Mouse (Mus musculus) forebrain, embryonic 12.5 days (tissue): ENCODE measurements around the gene Crip1. TPM values are rescaled to one million over a fixed set of nuclear protein-coding genes. Genes with fewer than 3 reads are reported as not detected.
A peak's percentile ranks its signal among the peaks of the same experiment; 100 is the strongest.

Experiments used
- ATAC-seq: fragments of 200-750 bp; cut with Nextera tagmentation; 2 replicates; pipeline ENCODE4 v1.8.0; 2017; ENCODE audit warnings: moderate TSS enrichment; ENCODE audit not compliant: low FRiP score
- H3K27ac ChIP-seq: fragments of 300-500 bp; sonication (generic); 2 replicates; pipeline ENCODE4 v1.5.1; 2016; ENCODE audit warnings: mild to moderate bottlenecking
- H3K27me3 ChIP-seq: fragments of 300-500 bp; sonication (generic); 2 replicates; pipeline ENCODE4 v1.6.1; 2016; ENCODE audit warnings: mild to moderate bottlenecking
- H3K36me3 ChIP-seq: fragments of 300-500 bp; sonication (generic); replicated peaks from 2 replicates; pipeline ENCODE4 v1.6.1; 2016; ENCODE audit warnings: mild to moderate bottlenecking
- H3K4me1 ChIP-seq: fragments of 300-500 bp; sonication (generic); 2 replicates; pipeline ENCODE4 v1.6.1; 2016
- H3K4me2 ChIP-seq: fragments of 300-500 bp; sonication (generic); 2 replicates; pipeline ENCODE4 v1.6.1; 2016; ENCODE audit warnings: mild to moderate bottlenecking, moderate library complexity
- H3K4me3 ChIP-seq: fragments of 300-500 bp; sonication (generic); replicated peaks from 2 replicates; pipeline ENCODE4 v1.5.1; 2016; ENCODE audit warnings: mild to moderate bottlenecking
- H3K9ac ChIP-seq: fragments of 300-500 bp; sonication (generic); 2 replicates; pipeline ENCODE4 v1.6.1; 2016; ENCODE audit warnings: mild to moderate bottlenecking
- H3K9me3 ChIP-seq: fragments of 300-500 bp; sonication (generic); 2 replicates; pipeline ENCODE4 v1.6.1; 2016
- WGBS: fragments of 180-500 bp; shearing (Covaris S2); methylation state at CpG from one replicate; pipeline ENCODE4 v1.1.7; 2016; 5-methylcytosine and 5-hydroxymethylcytosine counted together
- polyA plus RNA-seq: library from polyadenylated mRNA; unstranded; fragments of >200 nt; fragmentation: Nextera tagmentation; extraction: Ambion mirVana; gene quantifications from 2 replicates; pipeline ENCODE4 v1.2.1, GENCODE M21; 2016

Crip1 gene
- polyA plus RNA-seq: 48.5 and 62.0 TPM in 2 replicates

DNA sequence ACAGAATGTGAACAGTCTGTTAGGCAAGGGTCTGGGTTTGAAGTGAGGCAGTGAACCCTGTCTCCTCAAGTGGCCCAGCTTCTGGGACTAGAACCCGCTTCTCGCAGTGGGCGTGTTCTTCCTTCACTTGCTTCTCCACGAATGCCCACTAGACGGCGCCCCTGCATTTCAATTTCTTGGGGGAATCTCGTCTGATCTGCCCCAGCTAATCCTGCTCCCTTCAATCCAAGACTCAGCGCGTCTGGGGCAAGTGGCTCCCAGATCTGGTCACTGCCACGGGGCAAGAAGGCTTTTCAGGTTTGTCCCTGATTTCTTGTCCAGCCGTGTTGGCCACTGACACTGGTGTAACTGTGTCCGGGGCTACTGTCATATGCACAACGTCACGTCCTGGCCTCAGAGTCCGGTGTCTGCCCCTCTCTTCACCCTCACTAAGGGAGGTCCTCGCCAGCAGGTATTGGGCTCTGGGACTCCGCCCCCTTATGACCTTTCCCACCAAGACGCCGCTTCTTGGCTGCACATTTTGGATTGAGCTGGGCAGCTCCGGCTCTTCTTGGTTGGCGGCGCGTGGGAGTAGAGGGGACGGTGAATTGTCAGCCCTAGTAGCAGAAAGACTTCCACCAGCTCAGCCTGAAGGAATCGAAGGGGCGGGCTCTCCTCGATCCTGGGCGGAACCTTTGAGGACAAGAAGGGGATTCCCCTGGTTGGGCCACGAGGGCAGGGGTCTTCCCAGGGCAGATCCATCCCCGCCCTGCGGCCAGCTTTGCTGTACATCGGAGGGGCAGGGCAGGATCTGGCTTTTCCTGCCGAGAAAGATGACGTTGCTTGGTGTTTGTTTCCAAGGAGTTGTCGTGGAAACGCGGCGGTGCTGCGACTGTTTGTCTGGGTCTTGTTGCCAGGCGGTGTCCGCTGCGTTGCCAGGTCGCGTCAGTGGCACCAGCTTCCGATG is at the start of gene Crip1:
Gene Crip1 (plus strand): TSS at position 205 of the 946 bp plus-strand sequence.
- Histone ChIP-seq H3K36me3 (peaks cover 27% of the 10 kb centered on the region), H3K4me2 (peak within 1 kb of the TSS; percentile 30), H3K4me3 (no peak within 1 kb of the TSS), H3K4me1 (peaks cover 41% of the 10 kb centered on the region), H3K27ac (no peak within 1 kb of the TSS), H3K27me3 (peaks cover 52% of the 10 kb centered on the region), H3K9ac (no peak within 1 kb of the TSS), H3K9me3 (no peaks in the 10 kb centered on the region)
- ATAC-seq: no peak
- 6% methylated on average over 45 of the region's 45 CpGs for WGBS

DNA sequence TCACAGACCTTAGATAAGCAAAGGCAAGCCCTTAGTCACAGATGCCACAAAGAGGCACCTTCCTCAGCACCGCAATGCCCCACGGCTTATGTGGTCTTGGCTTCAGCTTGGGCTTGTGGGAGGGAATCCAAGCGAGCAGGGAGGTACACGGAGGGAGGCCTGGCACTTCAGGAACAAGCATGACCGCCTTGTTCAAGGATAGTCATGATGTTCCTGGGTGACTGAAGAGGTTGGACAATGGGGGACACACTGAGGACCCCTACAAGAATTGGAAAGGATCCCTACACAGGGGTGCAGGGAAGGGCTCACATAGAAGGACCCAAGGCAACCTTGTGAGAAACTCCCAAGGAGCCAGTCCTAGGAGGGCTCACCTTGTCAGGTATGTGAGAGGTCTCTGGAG is 49.1 kb upstream of the Crip1 start:
- Histone ChIP-seq H3K9ac (peak overlapping the region; percentile 100; the same call in 1 of the 2 replicates), H3K4me1 (peaks cover 35% of the 10 kb centered on the region), H3K36me3 (no peaks in the 10 kb centered on the region; the same call in 1 of the 2 replicates), H3K27ac (no peak overlapping the region), H3K9me3 (no peaks in the 10 kb centered on the region), H3K27me3 (no peaks in the 10 kb centered on the region), H3K4me3 (peak overlapping the region; percentile 99), H3K4me2 (peak overlapping the region; percentile 89)
- WGBS: 85% methylated on average over 5 of the region's 5 CpGs
- ATAC-seq: no peak; the same call in 1 of the 2 replicates

DNA sequence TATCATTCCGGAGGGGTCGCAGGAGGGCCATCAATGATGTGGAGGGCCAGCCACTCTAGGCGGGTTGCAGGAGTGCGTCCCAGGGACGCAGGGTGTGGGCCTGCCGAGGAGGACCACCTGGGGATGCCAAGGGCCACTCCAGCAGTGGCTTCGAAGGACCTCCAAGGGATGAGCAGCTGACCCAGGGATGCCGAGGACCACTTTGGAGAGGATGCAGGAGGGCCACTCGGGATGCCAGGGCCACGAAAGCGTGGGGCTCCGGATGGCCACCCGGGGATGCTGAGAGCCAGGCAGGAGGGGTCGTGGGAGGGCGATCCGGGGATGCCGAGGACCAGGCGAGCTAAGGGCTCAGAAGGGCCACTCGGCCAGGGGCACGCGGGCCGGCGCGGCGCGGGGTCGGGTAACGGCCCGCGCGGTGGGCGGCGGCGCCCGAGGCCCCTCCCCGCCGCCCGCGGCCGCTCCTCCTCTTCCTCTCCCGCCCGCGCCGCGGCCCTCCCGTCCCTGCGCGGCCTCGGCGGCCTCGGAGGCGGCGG is 48.3 kb upstream of the Crip1 start, which contains the start of gene Mta1:
Gene Mta1 (plus strand): TSS at position 530 of the 533 bp plus-strand sequence.
- Histone ChIP-seq H3K9me3 (no peaks in the 10 kb centered on the region), H3K4me3 (peak within 1 kb of the TSS; percentile 99), H3K4me1 (peaks cover 36% of the 10 kb centered on the region), H3K36me3 (no peaks in the 10 kb centered on the region; the same call in 1 of the 2 replicates), H3K9ac (peak within 1 kb of the TSS; percentile 100), H3K27ac (peak within 1 kb of the TSS; percentile 87), H3K27me3 (no peaks in the 10 kb centered on the region), H3K4me2 (peak within 1 kb of the TSS; percentile 92)
- WGBS: 3% methylated on average over 13 of the region's 53 CpGs
- peak; percentile 82 for ATAC-seq

DNA sequence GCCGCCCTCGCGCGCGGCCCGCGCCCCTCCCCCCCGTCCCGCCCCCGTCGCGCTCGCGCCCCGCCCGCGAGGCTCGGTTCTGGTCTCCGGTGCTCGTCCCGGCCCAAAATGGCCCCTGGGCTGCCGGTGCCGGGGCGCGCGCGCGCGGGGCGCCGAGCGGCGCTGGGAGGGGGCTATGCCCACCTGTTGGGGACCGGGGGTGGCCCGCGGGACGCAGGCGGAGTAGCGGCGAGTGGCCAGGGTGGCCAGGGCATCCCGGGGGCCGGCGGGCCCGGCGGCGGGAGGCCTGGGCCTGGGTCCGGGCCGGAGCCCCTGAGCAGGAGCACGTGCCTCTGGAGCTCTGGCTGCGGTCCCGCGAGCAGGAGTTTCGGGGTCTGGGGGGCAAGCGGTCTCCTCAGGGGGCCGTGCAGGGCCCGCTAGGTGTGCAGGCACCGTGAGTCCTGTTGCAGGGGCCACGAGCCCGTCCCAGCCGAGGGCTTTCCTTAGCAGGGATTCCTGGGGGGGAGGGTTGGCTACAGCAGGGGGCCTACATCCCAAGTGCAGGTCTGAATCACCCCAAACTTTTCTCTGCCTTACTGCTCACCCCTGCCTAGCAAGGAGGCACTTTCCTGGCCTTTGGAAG is 47.5 kb upstream of the Crip1 start:
- no peaks in the 10 kb centered on the region for H3K27me3 ChIP-seq
- no peaks in the 10 kb centered on the region for H3K9me3 ChIP-seq
- peak; percentile 28; the same call in 1 of the 2 replicates for ATAC-seq
- H3K4me1 ChIP-seq: peaks cover 41% of the 10 kb centered on the region
- peak overlapping the region; percentile 92 for H3K4me2 ChIP-seq
- no peaks in the 10 kb centered on the region; the same call in 1 of the 2 replicates for H3K36me3 ChIP-seq
- under 1% methylated on average over 47 of the region's 60 CpGs for WGBS
- peak overlapping the region; percentile 99 for H3K4me3 ChIP-seq
- peak overlapping the region; percentile 87 for H3K27ac ChIP-seq
- peak overlapping the region; percentile 100 for H3K9ac ChIP-seq

DNA sequence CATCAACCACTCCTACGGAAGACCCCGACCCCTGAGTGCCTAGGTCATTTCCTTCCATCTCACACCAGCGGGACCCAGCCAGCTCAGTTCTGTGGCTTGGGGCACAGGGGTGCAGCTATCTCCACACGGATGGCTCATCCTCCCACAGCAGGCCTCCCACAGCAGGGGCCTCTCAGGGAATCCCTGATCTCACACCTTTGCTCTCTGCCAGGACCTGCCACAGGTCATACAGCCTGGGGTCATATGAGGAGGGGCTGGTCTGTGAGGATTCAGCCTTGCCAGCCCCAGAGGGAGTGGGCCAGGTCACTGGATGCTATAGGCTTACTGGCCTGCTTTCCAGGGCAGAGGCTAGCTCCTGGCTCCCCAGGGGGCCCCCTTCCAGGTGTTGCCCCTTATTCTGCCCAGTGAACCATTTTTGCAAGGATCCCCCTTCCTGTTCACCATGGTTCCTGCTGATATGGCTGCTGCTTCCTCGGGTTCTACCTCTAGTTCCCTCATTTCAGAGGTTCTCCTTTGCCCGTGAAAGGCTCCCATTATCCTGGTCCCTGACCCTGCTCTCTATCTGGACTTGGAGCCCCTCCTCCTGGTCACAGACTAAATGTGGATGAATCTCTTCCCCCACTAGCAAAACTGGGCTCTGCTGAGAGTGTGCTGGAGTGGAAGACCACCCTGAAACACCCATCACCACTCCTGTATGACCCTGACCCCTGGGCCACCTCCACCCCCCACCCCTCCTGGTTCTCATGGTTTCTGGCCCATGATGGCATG is 46.5 kb upstream of the Crip1 start:
- H3K9ac ChIP-seq: peak overlapping the region; percentile 100
- ATAC-seq: no peak
- H3K27ac ChIP-seq: 0 out of 2 replicates have a peak overlapping the region, but pooled peaks have one; percentile 36
- H3K27me3 ChIP-seq: no peaks in the 10 kb centered on the region
- peaks cover 3% of the 10 kb centered on the region for H3K36me3 ChIP-seq
- WGBS: 43% methylated on average over 6 of the region's 6 CpGs
- peak overlapping the region; percentile 92 for H3K4me2 ChIP-seq
- H3K4me3 ChIP-seq: peak overlapping the region; percentile 99
- peaks cover 41% of the 10 kb centered on the region for H3K4me1 ChIP-seq
- H3K9me3 ChIP-seq: no peaks in the 10 kb centered on the region

DNA sequence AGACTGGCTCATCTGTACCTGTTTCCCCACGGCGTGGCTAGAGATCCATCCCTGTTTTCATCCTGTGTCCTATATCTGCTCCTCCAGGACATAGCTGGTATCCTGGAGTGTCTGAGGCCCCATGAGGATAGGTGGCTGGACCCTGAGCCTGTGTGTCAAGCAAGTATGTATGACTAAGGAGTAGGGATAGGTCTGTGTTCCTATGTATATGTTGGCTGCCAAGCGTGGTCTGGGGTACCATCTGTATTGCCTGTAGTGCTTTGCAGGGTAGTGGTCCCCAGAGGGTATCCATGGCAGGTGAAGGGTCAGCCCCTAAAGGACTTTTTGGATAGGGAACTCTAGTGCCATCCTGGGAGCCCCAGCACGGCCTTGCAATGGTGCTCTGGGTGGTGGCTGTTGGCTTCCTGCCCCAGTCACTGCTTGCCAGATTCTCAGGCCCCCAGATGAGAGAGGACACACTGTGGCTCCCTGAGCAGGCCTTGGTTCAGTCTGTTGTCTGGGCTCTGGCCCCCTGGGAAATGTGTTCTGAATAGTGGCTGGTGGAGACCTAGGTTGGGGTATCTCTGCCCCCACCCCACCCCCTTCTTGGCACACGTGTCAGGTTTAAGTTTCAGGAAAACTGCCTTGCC is 45.6 kb upstream of the Crip1 start:
- Histone ChIP-seq H3K4me3 (no peak overlapping the region; the same call in 1 of the 2 replicates), H3K36me3 (peaks cover 9% of the 10 kb centered on the region), H3K9me3 (no peaks in the 10 kb centered on the region), H3K27me3 (no peaks in the 10 kb centered on the region), H3K27ac (peak overlapping the region; percentile 36; the same call in 1 of the 2 replicates), H3K4me1 (peaks cover 41% of the 10 kb centered on the region), H3K9ac (0 out of 2 replicates have a peak overlapping the region, but pooled peaks have one; percentile 100), H3K4me2 (peak overlapping the region; percentile 92; the same call in 1 of the 2 replicates)
- WGBS: 78% methylated on average over 5 of the region's 5 CpGs
- ATAC-seq: no peak

DNA sequence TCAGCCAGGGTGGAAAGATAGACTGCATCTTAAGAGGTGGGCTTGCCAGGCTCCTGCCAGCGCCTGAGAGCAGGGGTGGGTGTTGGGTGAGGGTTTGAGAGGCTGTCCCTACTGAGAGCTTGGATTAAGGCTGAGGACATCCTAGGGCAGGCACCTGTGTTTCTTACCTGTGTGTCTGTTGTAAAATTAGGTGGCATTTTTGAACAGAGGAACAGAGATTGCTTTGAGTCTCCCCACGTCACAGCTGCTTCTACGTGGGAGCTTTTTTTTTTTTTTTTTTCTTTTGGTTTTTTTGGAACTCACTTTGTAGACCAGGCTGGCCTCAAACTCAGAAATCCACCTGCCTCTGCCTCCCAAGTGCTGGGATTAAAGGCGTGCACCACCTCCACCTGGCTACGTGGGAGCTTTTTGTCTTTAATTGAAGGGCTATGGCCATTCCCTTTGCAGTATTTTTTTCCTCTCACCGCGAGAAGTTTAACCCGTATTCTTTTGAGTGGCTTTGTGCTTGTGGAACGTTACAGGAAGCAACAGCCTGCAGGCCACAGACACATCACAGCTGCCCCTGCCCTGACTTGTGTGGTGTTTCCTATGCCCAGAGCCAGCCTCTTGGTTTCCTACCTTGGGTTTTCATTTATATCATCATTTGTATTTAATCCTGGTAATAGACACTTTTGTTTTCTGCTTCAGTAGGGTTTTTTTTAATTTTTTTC is 44.7 kb upstream of the Crip1 start:
- no peak overlapping the region for H3K4me3 ChIP-seq
- no peak for ATAC-seq
- H3K9ac ChIP-seq: no peak overlapping the region

DNA sequence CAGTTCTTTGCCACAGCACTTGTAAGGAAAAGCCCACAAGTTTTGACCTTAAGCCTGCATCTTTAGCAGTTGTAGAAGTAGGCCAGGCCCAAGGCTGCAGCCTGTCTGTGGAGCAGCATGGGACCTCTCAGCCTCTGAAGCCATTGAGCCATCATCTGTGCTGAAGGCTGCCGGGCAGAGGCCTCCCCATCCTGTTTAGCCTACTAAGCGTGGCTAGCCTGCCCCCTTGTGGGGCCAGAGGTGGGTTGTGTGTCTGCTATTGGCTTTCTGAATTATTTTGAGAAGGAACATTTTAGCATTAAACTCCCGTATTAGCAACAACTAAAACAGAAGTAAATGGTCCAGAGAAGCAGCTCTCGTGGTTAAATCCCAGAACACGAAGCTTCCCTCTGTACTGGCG is 43.7 kb upstream of the Crip1 start:
- Histone ChIP-seq H3K4me3 (no peak overlapping the region), H3K9me3 (no peaks in the 10 kb centered on the region), H3K9ac (no peak overlapping the region), H3K4me1 (peaks cover 35% of the 10 kb centered on the region), H3K4me2 (no peak overlapping the region), H3K36me3 (peaks cover 9% of the 10 kb centered on the region), H3K27me3 (no peaks in the 10 kb centered on the region), H3K27ac (no peak overlapping the region)
- WGBS: 65% methylated on average over 6 of the region's 6 CpGs
- ATAC-seq: no peak

More for the DNA sequence above, 44.7 kb upstream of the Crip1 start:
- Histone ChIP-seq H3K9me3 (no peaks in the 10 kb centered on the region), H3K27me3 (no peaks in the 10 kb centered on the region), H3K27ac (no peak overlapping the region), H3K4me2 (no peak overlapping the region), H3K36me3 (peaks cover 9% of the 10 kb centered on the region), H3K4me1 (peaks cover 41% of the 10 kb centered on the region)
- WGBS: 83% methylated on average over 9 of the region's 9 CpGs

DNA sequence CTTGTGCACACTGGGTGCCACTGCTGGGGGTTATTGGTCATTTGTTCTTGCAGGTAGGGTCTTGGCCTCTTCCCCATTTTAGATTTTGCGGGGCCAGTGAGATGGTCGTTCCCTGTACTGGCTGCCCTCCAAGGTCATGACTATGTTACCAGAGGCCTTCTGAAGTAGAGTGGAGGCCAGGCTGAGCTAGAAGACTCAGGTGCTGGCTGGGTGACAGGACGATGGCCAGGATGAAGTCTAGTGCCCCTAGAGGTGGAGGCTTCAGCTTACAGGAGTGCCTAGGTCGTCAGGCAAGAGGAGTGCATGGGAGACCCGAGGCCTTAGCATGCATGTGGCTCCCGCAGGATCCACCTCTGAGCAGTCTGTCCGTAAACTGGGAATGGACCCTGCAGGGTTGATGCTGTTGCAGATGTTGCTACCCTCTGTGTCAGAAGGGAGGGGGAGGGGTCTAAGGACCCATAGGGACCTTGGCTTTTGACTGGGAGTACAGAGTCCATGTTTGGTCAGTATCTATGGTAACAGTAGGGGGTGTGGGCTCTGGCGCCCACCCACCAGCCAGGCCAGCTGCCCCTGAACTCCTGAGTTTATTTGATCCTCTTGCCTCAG is 42.2 kb upstream of the Crip1 start:
- WGBS: 89% methylated on average over 8 of the region's 8 CpGs
- H3K4me3 ChIP-seq: no peak overlapping the region
- no peaks in the 10 kb centered on the region for H3K27me3 ChIP-seq
- peaks cover 29% of the 10 kb centered on the region for H3K4me1 ChIP-seq
- no peak overlapping the region for H3K4me2 ChIP-seq
- H3K9me3 ChIP-seq: no peaks in the 10 kb centered on the region
- peaks cover 10% of the 10 kb centered on the region for H3K36me3 ChIP-seq
- ATAC-seq: no peak
- no peak overlapping the region for H3K27ac ChIP-seq
- no peak overlapping the region for H3K9ac ChIP-seq

DNA sequence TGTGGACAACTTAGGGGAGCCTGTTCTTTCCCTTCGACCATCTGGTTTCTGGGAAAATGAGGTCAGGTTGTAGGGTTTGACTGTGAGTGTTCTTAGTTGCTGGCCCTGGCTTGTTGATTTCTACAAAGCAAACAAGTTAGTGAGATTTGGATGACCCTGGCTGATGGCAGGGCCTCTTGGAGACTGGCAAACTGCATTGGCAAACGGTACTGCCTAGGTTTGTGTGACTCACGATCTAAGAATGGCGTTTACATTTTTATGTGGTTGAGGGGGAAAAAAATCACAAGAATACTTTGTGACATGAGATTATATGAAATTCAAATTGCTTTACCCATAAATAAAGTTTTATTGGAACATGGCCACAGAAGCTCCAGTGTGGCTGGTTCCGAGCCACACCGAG is 39.7 kb upstream of the Crip1 start:
- no peak for ATAC-seq
- Histone ChIP-seq H3K36me3 (peaks cover 13% of the 10 kb centered on the region), H3K4me1 (peaks cover 6% of the 10 kb centered on the region; the same call in 1 of the 2 replicates), H3K27me3 (no peaks in the 10 kb centered on the region), H3K4me2 (no peak overlapping the region), H3K9ac (no peak overlapping the region), H3K9me3 (no peaks in the 10 kb centered on the region), H3K4me3 (no peak overlapping the region), H3K27ac (no peak overlapping the region)
- 94% methylated on average over 6 of the region's 6 CpGs for WGBS
